Mouse (Mus musculus): ENCODE measurements around the gene Shkbp1. TPM values are rescaled to one million over a fixed set of nuclear protein-coding genes. Genes with fewer than 3 reads are reported as not detected.

Gene Shkbp1
- total RNA-seq, 2 experiments from 2014 or later, result 13.9 to 23.6 TPM

Other genes starting within 250 kb of the Shkbp1 start
- gene Cyp2f2, start 236.1 kb downstream of the Shkbp1 start, total RNA-seq (2014; fragmentation: Nextera tagmentation), result not detected in 2 replicates
- not detected in 2 replicates for gene Cyp2f2, start 236.1 kb downstream of the Shkbp1 start, total RNA-seq (2017)
- not detected in 2 replicates for gene Cyp2t4, start 202.3 kb downstream of the Shkbp1 start, total RNA-seq (2014; fragmentation: Nextera tagmentation)
- not detected in 2 replicates for gene Cyp2t4, start 202.3 kb downstream of the Shkbp1 start, total RNA-seq (2017)
- gene Egln2, start 189.2 kb downstream of the Shkbp1 start, total RNA-seq (2014; fragmentation: Nextera tagmentation), result 16.1 and 26.2 TPM in 2 replicates
- gene Egln2, start 189.2 kb downstream of the Shkbp1 start, total RNA-seq (2017), result 18.7 and 27.8 TPM in 2 replicates
- gene Rab4b, start 177.1 kb downstream of the Shkbp1 start, total RNA-seq (2014; fragmentation: Nextera tagmentation), result 44.6 and 67.2 TPM in 2 replicates
- gene Rab4b, start 177.1 kb downstream of the Shkbp1 start, total RNA-seq (2017), result 18.0 and 19.8 TPM in 2 replicates
- gene Gm21983, start 174.9 kb downstream of the Shkbp1 start, total RNA-seq (2014; fragmentation: Nextera tagmentation), result not detected in 2 replicates
- gene Gm21983, start 174.9 kb downstream of the Shkbp1 start, total RNA-seq (2017), result not detected in 2 replicates
- gene Mia, start 174.9 kb downstream of the Shkbp1 start, total RNA-seq (2014; fragmentation: Nextera tagmentation), result 3.5 TPM in 1 of 2 replicates, not detected in the other
- not detected in 2 replicates for gene Mia, start 174.9 kb downstream of the Shkbp1 start, total RNA-seq (2017)
- gene BC024978, start 160.2 kb downstream of the Shkbp1 start, total RNA-seq (2014; fragmentation: Nextera tagmentation), result 6.7 and 7.7 TPM in 2 replicates
- 2.2 and 2.6 TPM in 2 replicates for gene BC024978, start 160.2 kb downstream of the Shkbp1 start, total RNA-seq (2017)
- gene Snrpa, start 159.7 kb downstream of the Shkbp1 start, total RNA-seq (2014; fragmentation: Nextera tagmentation), result 213 and 258 TPM in 2 replicates
- gene Snrpa, start 159.7 kb downstream of the Shkbp1 start, total RNA-seq (2017), result 92.5 and 99.7 TPM in 2 replicates
- 2.1 and 7.7 TPM in 2 replicates for gene Itpkc, start 127.4 kb downstream of the Shkbp1 start, total RNA-seq (2014; fragmentation: Nextera tagmentation)
- gene Itpkc, start 127.4 kb downstream of the Shkbp1 start, total RNA-seq (2017), result 1.8 and 2.2 TPM in 2 replicates
- gene Coq8b, start 123.0 kb downstream of the Shkbp1 start, total RNA-seq (2014; fragmentation: Nextera tagmentation), result 13.3 and 15.9 TPM in 2 replicates
- 9.5 and 10.0 TPM in 2 replicates for gene Coq8b, start 123.0 kb downstream of the Shkbp1 start, total RNA-seq (2017)
- gene Numbl, start 97.6 kb downstream of the Shkbp1 start, total RNA-seq (2014; fragmentation: Nextera tagmentation), result 1.2 and 1.3 TPM in 2 replicates
- 0.69 and 1.1 TPM in 2 replicates for gene Numbl, start 97.6 kb downstream of the Shkbp1 start, total RNA-seq (2017)
- gene Ltbp4, start 18.3 kb downstream of the Shkbp1 start, total RNA-seq (2014; fragmentation: Nextera tagmentation), result not detected in 2 replicates
- not detected in 2 replicates for gene Ltbp4, start 18.3 kb downstream of the Shkbp1 start, total RNA-seq (2017)
- gene Gm20479, start 1.4 kb upstream of the Shkbp1 start, total RNA-seq (2014; fragmentation: Nextera tagmentation), result not detected in 2 replicates
- 1.5 TPM in 1 of 2 replicates, not detected in the other for gene Gm20479, start 1.4 kb upstream of the Shkbp1 start, total RNA-seq (2017)
- 0.19 TPM in 1 of 2 replicates, not detected in the other for gene Sptbn4, start 91.7 kb upstream of the Shkbp1 start, total RNA-seq (2014; fragmentation: Nextera tagmentation)
- gene Sptbn4, start 91.7 kb upstream of the Shkbp1 start, total RNA-seq (2017), result 0.09 TPM in 1 of 2 replicates, not detected in the other
- gene Blvrb, start 92.0 kb upstream of the Shkbp1 start, total RNA-seq (2014; fragmentation: Nextera tagmentation), result 10.4 and 12.2 TPM in 2 replicates
- 6.2 and 8.6 TPM in 2 replicates for gene Blvrb, start 92.0 kb upstream of the Shkbp1 start, total RNA-seq (2017)
- 4.6 and 5.3 TPM in 2 replicates for gene Sertad3, start 117.7 kb upstream of the Shkbp1 start, total RNA-seq (2014; fragmentation: Nextera tagmentation)
- 5.1 and 7.9 TPM in 2 replicates for gene Sertad3, start 117.7 kb upstream of the Shkbp1 start, total RNA-seq (2017)
- gene Sertad1, start 130.9 kb upstream of the Shkbp1 start, total RNA-seq (2014; fragmentation: Nextera tagmentation), result 1.9 and 2.2 TPM in 2 replicates
- 3.7 and 8.9 TPM in 2 replicates for gene Sertad1, start 130.9 kb upstream of the Shkbp1 start, total RNA-seq (2017)
- gene Prx, start 143.3 kb upstream of the Shkbp1 start, total RNA-seq (2014; fragmentation: Nextera tagmentation), result 0.13 and 1.4 TPM in 2 replicates
- 0.52 and 0.62 TPM in 2 replicates for gene Prx, start 143.3 kb upstream of the Shkbp1 start, total RNA-seq (2017)
- 1.4 TPM in 1 of 2 replicates, not detected in the other for gene Hipk4, start 167.2 kb upstream of the Shkbp1 start, total RNA-seq (2014; fragmentation: Nextera tagmentation)
- 0.05 and 0.09 TPM in 2 replicates for gene Hipk4, start 167.2 kb upstream of the Shkbp1 start, total RNA-seq (2017)
- 3.8 and 10.6 TPM in 2 replicates for gene Pld3, start 197.2 kb upstream of the Shkbp1 start, total RNA-seq (2014; fragmentation: Nextera tagmentation)
- 3.8 and 6.3 TPM in 2 replicates for gene Pld3, start 197.2 kb upstream of the Shkbp1 start, total RNA-seq (2017)
- gene 2310022A10Rik, start 197.2 kb upstream of the Shkbp1 start, total RNA-seq (2014; fragmentation: Nextera tagmentation), result 16.9 and 18.4 TPM in 2 replicates
- gene 2310022A10Rik, start 197.2 kb upstream of the Shkbp1 start, total RNA-seq (2017), result 4.7 and 6.6 TPM in 2 replicates
- gene Akt2, start 235.5 kb upstream of the Shkbp1 start, total RNA-seq (2014; fragmentation: Nextera tagmentation), result 36.1 and 48.5 TPM in 2 replicates
- gene Akt2, start 235.5 kb upstream of the Shkbp1 start, total RNA-seq (2017), result 43.7 and 45.4 TPM in 2 replicates

All from granulocyte monocyte progenitor cell, adult 5-6 weeks (primary cell).